Mouse (Mus musculus): ENCODE data around the gene Rbfox1. TPM values are rescaled to one million over a fixed set of nuclear protein-coding genes. Genes with fewer than 3 reads are reported as not detected.

Gene Rbfox1
- polyA plus RNA-seq, 2 experiments from 2014 or later = not detected

DNA sequence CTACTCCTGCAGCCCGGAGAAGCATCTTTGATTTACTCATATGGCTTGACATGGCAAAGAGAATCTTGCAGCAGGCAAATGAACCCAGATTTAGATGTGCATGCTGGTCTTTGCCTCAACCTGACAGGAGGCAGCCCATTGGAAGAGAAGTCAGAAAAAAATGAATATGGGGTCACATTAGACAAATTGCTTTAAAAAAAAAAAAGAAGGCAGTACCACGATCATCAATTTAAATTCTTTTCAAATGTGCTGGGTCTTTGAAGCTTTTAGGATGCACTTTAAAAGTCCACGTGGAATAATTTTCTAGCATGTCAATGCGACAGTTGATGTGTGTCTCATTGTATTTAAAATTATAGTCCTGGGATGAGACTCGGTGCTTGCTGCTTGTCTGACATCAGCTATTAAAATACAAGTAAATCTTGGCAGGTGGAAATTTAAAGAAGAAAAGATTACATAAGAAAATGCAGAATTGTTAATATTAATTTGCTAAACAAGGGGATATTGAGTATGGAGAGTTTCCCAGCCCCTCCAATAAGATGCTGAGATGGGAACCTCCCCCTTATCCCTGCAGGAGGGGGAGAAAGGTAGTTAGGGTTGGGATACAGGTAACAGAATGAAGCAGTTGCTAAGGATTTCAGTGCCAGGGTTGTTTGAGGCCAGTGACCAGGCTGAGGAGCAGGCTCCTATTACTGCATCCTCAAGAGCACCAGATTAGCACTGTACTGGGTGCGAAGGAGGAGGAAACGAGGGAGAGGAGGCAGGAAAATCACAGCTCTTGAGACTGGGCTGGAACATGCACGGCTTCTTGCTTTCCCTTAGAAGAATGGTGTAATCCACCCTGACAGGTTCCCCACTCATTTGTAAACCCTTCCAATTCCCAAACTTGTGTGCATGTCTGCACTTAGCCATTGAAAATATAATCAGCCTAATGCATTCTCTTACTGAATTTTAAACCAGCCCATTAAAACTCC, 1274.0 kb downstream of the Rbfox1 start:
- no peak for ATAC-seq

DNA sequence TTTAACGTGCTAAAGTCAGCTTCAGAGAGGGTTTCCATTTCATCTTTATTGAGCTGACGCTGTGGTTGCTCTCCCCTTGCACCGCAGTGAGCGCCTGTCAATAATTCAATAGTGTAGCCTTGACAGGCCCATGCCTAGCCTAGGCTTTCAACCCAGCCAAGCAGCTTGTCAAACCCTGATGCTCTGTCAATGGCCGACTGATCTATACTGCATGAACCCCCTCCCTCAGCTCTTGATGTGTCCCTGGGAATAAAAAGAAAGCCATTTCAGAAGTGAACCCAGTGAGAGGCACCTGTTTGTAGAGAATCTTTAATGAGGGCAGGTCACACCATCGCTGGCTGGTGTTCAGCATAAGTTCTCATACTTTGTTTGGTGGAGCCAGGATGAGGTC, 1274.7 kb downstream of the Rbfox1 start:
- no peak for ATAC-seq

DNA sequence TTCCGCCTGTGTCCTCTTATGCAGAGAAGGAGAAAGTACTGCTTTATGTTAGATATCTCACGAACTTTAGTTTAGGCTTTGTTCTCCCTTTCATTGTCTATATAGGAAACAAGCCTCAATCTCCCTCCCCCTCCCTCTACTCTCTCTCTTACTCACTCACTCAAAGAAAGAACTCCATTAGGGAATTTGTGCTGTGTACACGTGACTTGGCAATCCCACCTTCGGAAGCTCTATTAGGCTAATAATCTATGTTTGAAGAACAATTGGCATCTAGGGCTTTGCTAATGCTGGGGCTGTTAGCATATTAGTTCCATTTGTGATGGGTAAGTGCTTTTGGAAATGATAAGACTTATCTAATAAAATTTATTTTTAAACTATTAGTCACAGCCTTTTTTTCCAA, 1277.0 kb downstream of the Rbfox1 start:
- ATAC-seq = no peak

DNA sequence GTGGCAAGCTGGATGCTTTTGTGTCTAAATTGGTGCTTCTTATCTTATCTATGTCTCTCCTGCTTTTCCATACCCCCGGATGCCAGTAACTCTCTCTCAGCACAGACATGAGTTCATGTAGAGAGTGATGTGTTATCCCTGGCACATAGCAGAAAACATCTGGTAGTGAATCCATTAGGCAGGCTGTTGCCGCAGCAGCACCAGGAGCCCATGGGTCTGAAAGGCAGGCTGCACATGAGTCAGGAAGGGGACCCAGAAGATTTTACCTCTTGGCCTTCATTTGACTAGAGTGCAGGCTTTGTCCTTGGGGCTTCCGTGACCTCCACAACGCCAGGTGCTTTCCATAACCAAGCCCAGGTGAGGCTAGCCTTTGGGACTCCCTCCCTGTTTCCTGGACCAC, 1278.5 kb downstream of the Rbfox1 start:
- ATAC-seq = no peak

DNA sequence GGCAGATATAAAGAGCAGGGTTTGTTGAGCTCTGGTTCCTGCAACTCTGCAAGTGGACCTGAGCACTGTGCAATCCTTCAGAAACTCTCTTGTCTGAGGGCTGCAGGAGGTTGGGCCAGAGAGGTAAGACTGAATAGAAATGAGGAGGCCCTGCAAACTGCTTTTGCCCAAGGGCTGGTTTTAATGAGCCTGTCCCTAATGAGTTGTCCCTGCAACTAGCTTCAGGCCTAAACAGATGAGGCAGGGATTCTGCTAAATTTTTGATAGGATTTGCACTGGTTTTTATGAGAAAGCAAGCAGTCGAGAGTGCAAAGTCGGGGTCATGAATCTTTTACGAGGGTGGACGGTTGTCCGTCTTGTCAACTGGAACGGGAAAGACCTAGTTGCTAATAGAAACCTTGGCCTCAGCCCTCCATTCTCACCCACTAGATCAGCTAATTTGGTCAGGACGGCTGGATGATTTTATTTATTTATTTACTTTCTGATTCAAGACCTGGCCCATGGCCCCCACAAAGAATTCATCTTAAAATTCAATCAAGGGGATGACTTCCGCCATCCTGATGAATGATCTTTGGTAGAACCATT, 1279.1 kb downstream of the Rbfox1 start:
- no peak for ATAC-seq

DNA sequence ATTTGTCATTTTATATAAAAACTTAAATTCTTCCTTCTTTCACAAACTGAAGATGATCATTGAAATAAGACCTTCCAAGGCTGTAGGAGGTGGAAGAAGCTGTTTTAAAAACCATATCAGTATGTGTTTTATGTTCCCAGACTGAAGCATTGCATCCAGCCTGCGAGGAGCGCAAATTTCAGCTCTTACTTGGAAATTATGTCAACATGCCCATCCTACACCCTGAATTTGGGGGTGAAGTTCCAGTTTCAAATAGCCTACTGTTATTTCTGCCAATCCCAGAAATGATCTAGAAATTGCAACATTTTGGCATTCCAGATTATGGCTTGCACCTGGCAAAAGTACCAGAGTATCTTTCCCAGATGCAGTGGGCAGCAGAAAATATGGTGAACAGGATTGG, 1290.8 kb downstream of the Rbfox1 start:
- ATAC-seq = no peak

DNA sequence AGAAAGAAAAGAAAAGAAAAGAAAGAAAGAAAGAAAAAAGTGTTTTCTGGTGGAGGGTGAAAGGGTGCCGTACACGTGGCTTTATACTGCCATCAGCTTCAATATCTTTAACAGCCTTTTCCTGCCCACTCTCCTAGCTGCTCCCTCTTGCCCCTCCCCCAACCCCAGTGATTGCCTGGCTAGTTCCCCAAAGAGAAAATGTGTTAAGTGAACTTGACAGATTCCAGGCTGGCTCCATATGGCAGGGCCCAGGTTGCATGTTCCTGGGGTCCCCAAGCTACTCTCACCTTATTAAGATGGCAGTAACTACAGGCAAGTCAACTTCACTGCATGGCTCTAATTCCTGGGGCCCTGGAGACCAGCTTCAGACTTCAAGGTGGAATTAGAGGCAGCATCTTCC, 1302.6 kb downstream of the Rbfox1 start:
- no peak for ATAC-seq

DNA sequence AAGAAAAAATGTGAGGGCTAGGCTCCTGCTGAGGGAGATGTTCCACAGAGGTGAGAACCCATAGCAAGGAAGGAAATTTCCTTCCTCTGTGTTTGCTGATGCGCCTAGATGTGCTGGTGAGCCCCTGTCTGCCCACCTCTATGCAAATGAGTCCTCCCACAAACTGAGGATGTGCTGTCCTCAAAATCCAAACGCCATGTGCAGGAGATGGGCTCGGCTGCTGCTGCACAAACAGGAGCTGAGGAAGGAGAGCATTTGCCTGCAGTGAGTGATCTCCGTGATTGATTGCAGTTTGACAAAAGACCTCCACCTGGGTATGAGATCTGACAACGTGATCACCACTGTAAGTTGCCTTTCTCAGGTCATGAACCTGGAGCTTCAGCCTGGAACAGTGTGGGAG, 1308.4 kb downstream of the Rbfox1 start:
- ATAC-seq = no peak

DNA sequence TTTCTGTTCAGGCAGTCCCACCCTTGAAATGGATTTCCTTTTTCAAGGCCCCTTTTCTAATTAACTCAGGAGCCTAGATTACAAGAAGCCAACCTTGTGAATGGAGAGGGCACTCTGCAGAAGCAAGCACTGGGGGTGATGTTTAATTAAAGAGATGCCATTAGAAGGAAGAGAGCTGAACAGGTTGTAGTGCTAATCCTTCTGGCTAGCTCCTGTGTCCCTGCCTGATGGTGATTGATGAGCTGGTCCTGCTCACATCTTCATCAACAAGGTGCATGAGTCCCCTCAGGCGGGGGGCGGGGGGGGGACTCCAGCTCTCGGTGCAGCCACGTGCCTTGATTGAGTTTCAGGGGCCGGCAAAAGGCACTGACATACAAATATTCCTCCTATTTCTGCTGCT, 1312.8 kb downstream of the Rbfox1 start:
- no peak for ATAC-seq

DNA sequence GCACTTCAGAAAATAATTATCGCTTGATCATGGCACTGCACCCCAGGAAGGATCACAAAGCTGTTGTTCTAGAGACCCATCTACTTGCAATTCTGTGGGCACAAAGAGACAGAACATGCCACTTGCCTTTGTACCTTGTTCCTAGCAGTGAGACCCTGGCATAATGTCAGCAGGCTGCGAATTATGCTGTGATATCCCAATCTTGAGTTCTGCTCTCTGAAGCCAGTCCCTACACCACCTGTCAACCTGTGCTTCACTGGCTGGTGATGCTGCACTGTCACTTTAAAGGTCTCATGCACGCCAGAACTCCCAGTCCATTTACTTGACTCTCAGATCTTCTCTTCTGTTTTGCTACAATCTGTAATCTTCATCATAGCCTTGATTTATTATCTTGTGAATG, 1315.1 kb downstream of the Rbfox1 start:
- ATAC-seq = no peak

DNA sequence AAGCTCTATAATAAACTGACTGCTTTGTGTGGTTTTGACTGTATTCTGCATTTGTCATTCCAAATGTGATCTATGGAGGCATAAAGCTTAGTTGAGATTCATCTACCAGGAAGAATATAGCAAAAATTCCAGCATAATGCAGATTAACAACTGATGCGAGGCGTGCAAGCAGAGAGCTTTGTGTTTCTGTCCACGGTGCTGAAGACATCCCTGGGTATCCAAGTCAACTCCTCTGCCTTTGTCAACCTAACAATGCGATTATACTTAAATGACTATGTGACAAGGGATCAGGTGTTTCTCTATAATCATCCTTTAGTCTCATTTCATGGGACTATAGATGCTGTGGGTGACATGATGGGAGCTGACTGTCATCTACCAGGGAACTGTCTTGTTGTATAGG, 1316.7 kb downstream of the Rbfox1 start:
- ATAC-seq = no peak

DNA sequence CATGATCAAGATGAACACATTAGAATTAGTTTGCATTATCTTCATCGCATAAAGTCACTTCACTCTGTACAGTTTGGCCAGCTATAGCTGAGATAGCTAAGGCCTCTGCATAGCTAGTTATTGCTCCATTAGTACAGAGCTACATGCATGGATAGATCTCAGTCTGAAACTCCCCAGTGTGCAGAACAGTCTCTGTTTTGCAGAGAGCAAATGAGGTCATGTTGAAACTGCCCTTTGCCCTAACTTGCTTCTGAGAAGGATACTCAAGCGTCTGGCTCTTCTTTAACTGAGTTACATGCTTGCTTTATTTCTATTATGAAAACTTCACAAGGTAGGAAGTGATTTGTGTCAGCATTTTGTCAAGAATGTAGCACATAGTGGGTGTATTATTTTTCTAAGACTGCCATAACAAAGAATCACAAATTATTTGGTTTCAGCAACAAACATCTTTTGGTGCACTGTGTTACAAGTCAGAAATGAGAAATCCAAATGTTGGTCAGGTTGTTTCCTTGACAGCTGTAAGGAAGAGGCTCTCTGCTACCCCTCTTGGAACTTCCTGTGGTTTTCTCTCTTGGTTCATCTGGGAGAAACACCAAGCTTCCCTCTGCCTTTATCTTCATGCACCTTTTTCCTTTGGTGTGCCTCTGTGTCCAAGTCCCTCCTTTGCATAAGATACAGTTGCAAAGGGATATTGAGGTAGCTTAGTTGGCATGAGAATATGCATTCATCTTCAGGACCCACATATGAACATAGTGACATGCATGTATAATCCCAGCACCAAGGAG, 1321.2 kb downstream of the Rbfox1 start:
- ATAC-seq = no peak

DNA sequence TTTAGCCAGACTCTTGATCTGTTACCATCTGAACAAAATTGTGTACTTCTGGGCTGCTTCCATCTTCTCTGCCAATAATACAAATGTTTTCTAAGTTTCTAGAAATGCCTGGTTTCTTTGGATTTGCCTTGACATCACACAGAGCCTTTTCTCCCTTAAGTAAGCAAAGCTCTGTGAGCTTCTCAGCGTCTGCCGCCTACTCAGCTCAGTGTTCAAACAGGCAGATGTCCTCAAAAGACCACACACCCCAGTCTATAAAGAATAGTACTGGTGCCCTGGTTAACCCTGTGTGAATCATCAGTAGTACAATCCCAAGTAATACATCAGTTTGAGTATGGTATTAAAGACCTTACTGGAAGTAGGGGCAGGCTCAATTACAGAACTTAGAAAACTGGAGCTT, 1322.4 kb downstream of the Rbfox1 start:
- no peak for ATAC-seq

DNA sequence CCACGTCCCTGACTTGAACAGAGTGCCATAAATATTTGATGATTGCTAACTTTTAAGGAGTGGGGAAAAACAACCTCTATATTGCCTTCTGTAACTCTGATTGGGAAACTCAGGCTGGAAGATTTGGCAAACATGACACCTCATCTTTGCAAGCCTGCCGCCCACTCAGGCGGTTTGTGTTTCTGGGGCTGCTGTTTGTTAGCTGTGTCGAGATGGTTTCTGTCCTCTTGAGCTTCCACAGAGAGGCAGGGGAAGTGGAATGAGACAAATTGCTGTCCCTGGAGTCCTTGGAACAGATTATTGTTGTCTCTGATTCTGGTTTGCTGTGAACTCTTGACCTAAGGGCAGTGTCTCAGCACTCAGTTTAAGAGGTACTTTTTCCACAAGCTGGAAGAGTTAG, 1327.6 kb downstream of the Rbfox1 start:
- ATAC-seq = no peak

DNA sequence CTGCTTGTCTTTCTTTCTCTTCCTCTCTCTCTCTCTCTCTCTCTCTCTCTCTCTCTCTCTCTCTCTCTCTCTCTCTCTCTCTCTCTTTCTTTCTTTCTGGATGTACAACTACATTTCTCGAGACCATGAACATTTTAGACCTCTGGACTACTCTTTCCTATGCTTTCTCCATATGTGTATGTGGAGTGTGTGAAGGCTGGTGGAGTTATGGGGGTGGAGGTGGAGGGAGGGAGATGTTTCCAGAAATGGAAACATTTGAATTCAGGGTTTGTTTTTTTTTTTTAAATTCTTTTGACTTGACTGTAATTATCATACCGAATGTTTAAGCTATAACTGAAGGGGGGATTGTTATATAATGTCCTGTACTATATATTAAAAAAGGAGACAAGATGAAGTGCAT, 1338.1 kb downstream of the Rbfox1 start:
- ATAC-seq = no peak

DNA sequence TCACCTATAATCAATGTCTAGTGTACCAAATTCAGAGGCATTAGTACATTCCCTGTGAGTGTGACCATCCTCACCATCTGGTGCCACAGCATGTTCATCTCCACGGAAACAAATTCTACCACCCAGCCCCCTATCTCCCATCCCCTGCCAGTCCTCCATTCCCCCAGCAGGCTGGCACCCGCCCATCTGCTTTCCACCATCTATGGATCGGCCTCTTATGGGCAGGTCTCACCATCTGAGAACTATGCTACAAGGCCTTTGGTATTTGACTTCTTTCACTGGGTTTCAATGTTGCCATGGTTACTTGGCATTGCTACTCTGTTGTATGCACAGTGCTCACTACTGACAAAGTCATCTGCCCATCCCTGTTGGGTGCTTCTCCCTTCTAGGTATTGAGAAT, 1340.8 kb downstream of the Rbfox1 start:
- ATAC-seq = no peak

DNA sequence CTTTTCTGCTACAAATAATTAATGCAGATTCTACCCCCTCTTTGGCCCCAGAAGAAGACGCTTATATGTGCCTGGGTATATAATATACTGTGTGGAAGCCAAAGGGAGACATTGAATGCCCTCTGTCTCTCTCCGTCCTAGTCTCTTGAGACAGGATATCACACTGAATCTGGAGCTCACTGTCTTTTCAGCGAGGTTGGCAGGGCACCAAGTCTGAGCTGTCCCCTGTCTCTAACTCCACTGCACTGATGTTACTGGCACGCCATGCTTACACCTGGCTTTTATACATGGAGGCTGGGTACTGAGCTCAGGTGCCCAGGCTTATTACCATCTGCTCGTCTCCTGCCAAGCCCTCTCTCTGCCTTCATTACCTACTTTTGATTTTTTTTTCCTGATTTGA, 1343.1 kb downstream of the Rbfox1 start:
- ATAC-seq = no peak

DNA sequence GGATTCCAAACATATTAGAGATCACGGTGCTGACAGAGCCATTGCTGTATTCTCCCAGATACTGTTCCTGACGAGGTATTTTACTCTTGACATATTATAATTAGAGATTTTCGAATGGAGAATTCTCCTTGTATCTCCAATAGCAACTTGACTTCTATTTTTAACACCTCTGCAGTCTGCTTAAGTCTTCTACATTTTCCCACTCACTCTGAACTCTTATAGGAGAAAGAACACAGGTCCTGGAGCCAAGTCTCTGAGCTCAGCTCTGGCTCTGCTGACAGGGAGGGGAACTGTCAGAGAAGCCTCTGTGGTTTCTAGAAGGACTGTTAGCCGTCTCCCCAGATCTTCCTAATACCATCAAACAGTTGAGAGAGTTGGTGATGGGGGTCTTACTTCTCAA, 1344.1 kb downstream of the Rbfox1 start:
- ATAC-seq = no peak

DNA sequence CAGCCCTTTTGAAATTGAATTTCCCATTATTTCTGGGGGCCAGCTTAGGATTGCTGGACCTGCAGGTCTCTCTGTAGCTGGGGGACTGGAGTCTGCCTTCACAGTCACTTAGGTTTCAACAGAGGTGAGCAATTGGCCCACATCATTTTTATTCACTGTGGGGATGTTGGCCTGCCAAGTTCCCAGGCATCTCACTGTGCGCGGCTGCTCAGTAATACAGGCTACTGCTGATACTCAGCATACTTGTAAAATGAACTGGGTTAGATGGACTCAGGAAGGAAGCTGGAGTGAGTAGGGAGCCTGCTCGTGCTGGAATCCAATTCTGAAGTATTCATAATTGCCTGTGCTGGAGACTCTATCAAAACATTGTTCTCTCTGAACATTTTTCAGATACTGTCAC, 1356.5 kb downstream of the Rbfox1 start:
- ATAC-seq = no peak

DNA sequence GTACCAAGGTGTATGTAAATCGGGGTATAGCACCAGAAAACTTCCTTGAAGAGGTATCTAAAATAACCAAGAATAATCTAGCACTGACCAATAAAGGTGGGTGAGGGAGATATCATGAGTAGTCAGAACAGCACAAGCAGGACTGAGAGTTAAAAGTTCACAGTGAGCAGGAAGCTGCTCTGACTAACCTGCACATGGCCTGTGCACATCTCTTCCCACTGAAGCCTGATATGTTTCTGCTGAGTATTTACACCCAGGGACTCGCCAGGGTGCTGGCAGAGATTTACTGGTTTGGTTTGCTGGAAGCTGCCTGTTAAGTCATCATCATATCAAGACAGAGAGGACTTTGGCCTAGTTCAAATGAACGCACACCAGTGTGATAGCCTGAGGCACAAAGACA, 1357.3 kb downstream of the Rbfox1 start:
- no peak for ATAC-seq

DNA sequence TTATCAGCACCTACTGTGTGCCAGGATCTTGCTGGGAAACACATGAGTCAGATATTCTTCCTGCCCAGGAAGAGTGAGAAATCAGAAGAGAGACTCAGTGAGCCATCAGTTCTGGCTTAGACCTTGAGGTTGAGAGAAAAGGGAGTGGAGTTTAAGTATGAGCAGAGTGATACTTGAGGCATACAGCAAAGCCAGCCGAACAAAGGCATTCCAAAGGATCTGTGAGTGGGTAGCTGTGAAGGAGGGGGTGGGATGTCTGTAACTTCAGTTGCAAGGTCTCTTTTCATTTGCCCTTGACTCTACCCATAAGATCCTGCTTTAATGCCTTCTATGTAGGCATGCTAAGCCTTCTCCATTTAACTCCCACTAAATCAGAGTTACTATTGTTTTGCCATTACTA, 1359.2 kb downstream of the Rbfox1 start:
- ATAC-seq = no peak

DNA sequence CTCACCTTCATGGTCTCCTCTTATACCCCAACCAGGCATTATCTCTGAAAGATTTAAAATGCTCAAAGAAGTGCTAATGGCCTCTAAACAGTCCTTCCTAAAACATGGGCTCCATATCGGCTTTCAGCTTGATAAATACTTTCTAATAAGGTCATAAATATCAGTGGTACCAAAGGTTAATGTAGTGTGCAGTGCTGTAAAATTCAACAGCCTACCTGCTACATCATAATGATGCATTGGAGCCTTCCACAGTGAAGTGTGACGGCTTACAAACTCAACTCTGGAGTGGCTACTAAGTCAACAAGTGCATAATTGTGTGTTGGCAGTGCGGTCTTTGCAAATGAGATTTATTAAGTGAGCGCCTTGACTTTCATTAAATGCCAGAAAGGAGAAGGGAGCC, 1366.5 kb downstream of the Rbfox1 start:
- no peak for ATAC-seq

DNA sequence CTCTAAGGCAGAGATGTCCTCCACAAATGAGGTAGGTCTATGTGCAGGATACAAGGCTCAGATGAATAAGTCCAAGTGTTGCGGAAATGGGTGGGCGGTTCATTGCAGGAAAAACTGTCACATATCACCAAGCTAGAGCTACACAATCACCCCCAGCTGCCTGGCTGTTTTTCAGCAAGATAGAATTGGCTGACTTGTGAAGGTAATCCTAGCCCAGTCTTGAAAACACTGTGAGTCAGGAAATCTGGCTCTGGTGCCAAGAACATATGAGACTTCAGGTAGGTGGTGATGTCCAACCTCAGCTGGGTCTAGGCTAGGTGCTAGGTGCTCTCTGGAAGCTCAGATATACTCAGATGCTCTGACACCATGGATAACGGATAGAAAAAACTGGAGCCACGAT, 1372.2 kb downstream of the Rbfox1 start:
- no peak for ATAC-seq

DNA sequence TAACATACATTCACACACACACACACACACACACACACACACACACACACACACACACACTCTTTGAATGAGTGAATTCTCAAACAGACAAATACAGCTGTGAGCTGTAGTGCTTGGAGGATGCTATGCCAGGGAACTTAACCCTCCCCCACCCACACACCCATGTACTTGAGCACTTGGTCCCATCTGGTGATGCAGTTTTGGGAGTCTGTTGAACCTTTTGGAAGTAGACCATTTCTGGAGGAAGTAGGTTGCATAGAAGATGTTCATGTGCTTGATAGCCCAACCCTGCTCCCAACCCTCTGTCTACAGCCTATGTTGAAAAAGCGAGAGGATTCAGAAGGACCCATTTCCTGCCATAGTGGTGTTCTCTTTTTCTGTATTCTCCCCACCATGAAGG, 1378.1 kb downstream of the Rbfox1 start:
- no peak for ATAC-seq

All from CD4-positive, CD25-positive, alpha-beta regulatory T cell, adult 4 months (primary cell).